Mouse (Mus musculus): ENCODE data around the gene Ldlrad3. TPM values are rescaled to one million over a fixed set of nuclear protein-coding genes. Genes with fewer than 3 reads are reported as not detected.
A peak's percentile ranks its signal among the peaks of the same experiment; 100 is the strongest.

Gene Ldlrad3
- total RNA-seq, 2 experiments from 2014 or later = 9.8 to 9.9 TPM

GRCm38 (mm10) chr2:101961391-101961790 lies 224.8 kb downstream of the Ldlrad3 start:
- DNase-seq = no peak

GRCm38 (mm10) chr2:101960658-101961057 lies 225.5 kb downstream of the Ldlrad3 start:
- no peak for DNase-seq

GRCm38 (mm10) chr2:101956125-101956524 lies 230.1 kb downstream of the Ldlrad3 start:
- DNase-seq = no peak

GRCm38 (mm10) chr2:101952951-101953361 lies 233.2 kb downstream of the Ldlrad3 start:
- DNase-seq = no peak

GRCm38 (mm10) chr2:101950716-101951520 lies 235.3 kb downstream of the Ldlrad3 start:
- DNase-seq = no peak

GRCm38 (mm10) chr2:101935006-101935405 lies 251.2 kb downstream of the Ldlrad3 start:
- no peak for DNase-seq

- DNase-seq = no peak
Observed at GRCm38 (mm10) chr2:101933301-101933700, 252.9 kb downstream of the Ldlrad3 start.

- no peak for DNase-seq
Observed at GRCm38 (mm10) chr2:101932169-101932936, 253.8 kb downstream of the Ldlrad3 start.

GRCm38 (mm10) chr2:101925591-101926188 lies 260.5 kb downstream of the Ldlrad3 start:
- no peak for DNase-seq

- DNase-seq = no peak
Observed at GRCm38 (mm10) chr2:101925183-101925582, 261.0 kb downstream of the Ldlrad3 start.

- DNase-seq = no peak
Observed at GRCm38 (mm10) chr2:101923181-101923580, 263.0 kb downstream of the Ldlrad3 start.

- no peak for DNase-seq
Observed at GRCm38 (mm10) chr2:101922302-101922701, 263.9 kb downstream of the Ldlrad3 start.

GRCm38 (mm10) chr2:101920136-101920554 lies 266.0 kb downstream of the Ldlrad3 start:
- DNase-seq = no peak

GRCm38 (mm10) chr2:101918518-101918917 lies 267.7 kb downstream of the Ldlrad3 start:
- DNase-seq = no peak

GRCm38 (mm10) chr2:101909326-101910080 lies 276.7 kb downstream of the Ldlrad3 start:
- DNase-seq = no peak

- no peak for DNase-seq
Observed at GRCm38 (mm10) chr2:101908773-101909172, 277.4 kb downstream of the Ldlrad3 start.

GRCm38 (mm10) chr2:101907386-101908022 lies 278.7 kb downstream of the Ldlrad3 start:
- DNase-seq = no peak

GRCm38 (mm10) chr2:101906379-101906690 lies 279.9 kb downstream of the Ldlrad3 start:
- no peak for DNase-seq

- DNase-seq = peak; percentile 88
Observed at GRCm38 (mm10) chr2:101905534-101906378, 280.4 kb downstream of the Ldlrad3 start.

GRCm38 (mm10) chr2:101902196-101902595 lies 284.0 kb downstream of the Ldlrad3 start:
- DNase-seq = no peak
